Mouse (Mus musculus) stomach, postnatal 0 days (tissue): ENCODE data around the gene Phospho1.

Experiments
- CTCF ChIP-seq: IDR thresholded peaks from 2 replicates; pipeline ENCODE4 v1.5.1; 2016; ENCODE audit warnings: antibody characterized with exemption, low read depth, mild to moderate bottlenecking, moderate library complexity
- EP300 ChIP-seq: optimal IDR thresholded peaks from 2 replicates; pipeline ENCODE3; 2016; ENCODE audit warnings: antibody characterized with exemption

DNA sequence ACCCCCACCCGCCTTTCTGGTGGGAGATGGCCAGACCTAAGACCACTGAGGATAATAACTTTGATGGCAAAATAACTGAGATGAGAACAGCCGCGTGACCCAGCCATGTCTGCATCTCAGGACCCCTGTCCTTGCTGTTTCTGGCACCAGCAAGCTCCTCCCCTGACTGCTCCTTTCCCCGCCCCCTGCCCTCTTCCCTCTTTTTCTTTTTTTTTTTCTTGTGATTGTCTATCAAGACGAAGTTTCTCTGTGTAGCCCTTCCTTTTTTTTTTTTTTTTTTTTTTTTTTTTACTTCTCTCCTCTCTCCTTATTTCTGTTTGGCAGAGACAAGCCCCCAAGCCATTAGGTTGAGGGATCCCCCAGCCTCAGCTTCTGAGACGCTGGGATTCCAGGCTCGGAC lies 13.5 kb upstream of the Phospho1 start:
- TF ChIP-seq CTCF (no peak), EP300 (no peak)
